Mouse (Mus musculus) forebrain, postnatal 0 days (tissue): Measurements from ENCODE around the gene Sec16b. TPM values are rescaled to one million over a fixed set of nuclear protein-coding genes. Genes with fewer than 3 reads are reported as not detected.

Experiments
- ATAC-seq: fragments of 200-750 bp; cut with Nextera tagmentation; 2 replicates; pipeline ENCODE4 v1.8.0; 2017; ENCODE audit warnings: mild to moderate bottlenecking, moderate library complexity
- DNase-seq: peaks from one replicate; pipeline ENCODE4 v3.0.0-alpha.2; 2015
- H3K27ac ChIP-seq: fragments of 300-500 bp; sonication (generic); 2 replicates; pipeline ENCODE4 v1.5.1; 2014; ENCODE audit warnings: low read depth, mild to moderate bottlenecking, antibody characterized with exemption, low read length, moderate library complexity, mixed read lengths
- H3K27me3 ChIP-seq: fragments of 300-500 bp; sonication (generic); 2 replicates; pipeline ENCODE4 v1.6.1; 2014; ENCODE audit warnings: mild to moderate bottlenecking, low read length, mixed read lengths; ENCODE audit not compliant: insufficient read depth
- H3K36me3 ChIP-seq: fragments of 300-500 bp; sonication (generic); 2 replicates; pipeline ENCODE4 v1.6.1; 2014; ENCODE audit warnings: mild to moderate bottlenecking, moderate library complexity; ENCODE audit not compliant: insufficient read depth
- H3K4me1 ChIP-seq: fragments of 300-500 bp; sonication (generic); 2 replicates; pipeline ENCODE4 v1.6.1; 2014; ENCODE audit warnings: antibody characterized with exemption; ENCODE audit not compliant: insufficient read depth
- H3K4me2 ChIP-seq: fragments of 300-500 bp; sonication (generic); 2 replicates; pipeline ENCODE4 v1.6.1; 2014; ENCODE audit warnings: low read depth, mild to moderate bottlenecking, moderate library complexity
- H3K4me3 ChIP-seq: fragments of 300-500 bp; sonication (generic); 2 replicates; pipeline ENCODE4 v1.5.1; 2014; ENCODE audit warnings: low read depth, low read length, mixed read lengths
- H3K9ac ChIP-seq: fragments of 300-500 bp; sonication (generic); 2 replicates; pipeline ENCODE4 v1.6.1; 2014; ENCODE audit warnings: mild to moderate bottlenecking
- H3K9me3 ChIP-seq: fragments of 300-500 bp; sonication (generic); 2 replicates; pipeline ENCODE4 v1.6.1; 2016; ENCODE audit warnings: low read length
- CTCF ChIP-seq: sonication (generic); IDR thresholded peaks from 2 replicates; pipeline ENCODE4 v1.5.1; 2016; ENCODE audit warnings: antibody characterized with exemption, control low read depth, low read depth
- WGBS: fragments of 180-500 bp; shearing (Covaris S2); extraction: QIAGEN DNeasy Blood & Tissue Kit; methylation state at CpG from one replicate; pipeline ENCODE4 v1.1.7; 2014; 5-methylcytosine and 5-hydroxymethylcytosine counted together
- polyA plus RNA-seq: library from polyadenylated mRNA; unstranded; fragments of >200 nt; fragmentation: Nextera tagmentation; extraction: Ambion mirVana; gene quantifications from 2 replicates; pipeline ENCODE4 v1.2.1, GENCODE M21; 2015
- total RNA-seq: library from RNA; depleted of rRNA; stranded (reverse); fragments of >200 nt; gene quantifications from 2 replicates; pipeline ENCODE4 v1.2.3, GENCODE M21; 2014

Sec16b gene
- total and polyA plus RNA-seq, 2 experiments from 2014 or later, result 0.23 to 0.33 TPM

DNA sequence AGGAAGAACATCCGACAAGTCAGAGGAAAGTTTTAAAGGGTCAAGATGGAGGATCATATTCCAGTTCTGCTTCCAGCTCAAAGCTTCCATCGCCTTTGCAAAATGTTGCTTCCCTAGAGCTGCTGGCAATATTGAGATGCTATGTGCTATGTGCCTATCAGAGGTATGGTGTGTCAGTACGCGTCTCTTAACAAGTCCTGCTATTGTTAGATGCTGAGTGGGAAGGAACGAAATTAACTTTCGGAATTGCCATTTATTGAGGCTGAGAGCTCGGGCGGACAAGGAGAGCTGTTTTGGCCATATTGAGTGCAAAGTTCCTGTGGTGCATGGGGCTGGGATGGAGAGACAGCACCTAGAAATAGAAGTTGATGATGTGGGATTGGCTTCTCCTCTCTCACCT lies 38.7 kb upstream of the Sec16b start:
- ATAC-seq (no peak), DNase-seq (no peak)
- H3K4me1 ChIP-seq, result no peaks in the 10 kb centered on the region
- H3K9ac ChIP-seq, result no peak overlapping the region
- H3K4me3 ChIP-seq, result no peak overlapping the region
- WGBS, result 96% methylated on average over 8 of the region's 8 CpGs
- H3K9me3 ChIP-seq, result no peaks in the 10 kb centered on the region
- no peak overlapping the region for H3K4me2 ChIP-seq
- H3K36me3 ChIP-seq, result no peaks in the 10 kb centered on the region
- TF ChIP-seq CTCF, result no peak
- H3K27ac ChIP-seq, result no peak overlapping the region
- no peaks in the 10 kb centered on the region for H3K27me3 ChIP-seq

DNA sequence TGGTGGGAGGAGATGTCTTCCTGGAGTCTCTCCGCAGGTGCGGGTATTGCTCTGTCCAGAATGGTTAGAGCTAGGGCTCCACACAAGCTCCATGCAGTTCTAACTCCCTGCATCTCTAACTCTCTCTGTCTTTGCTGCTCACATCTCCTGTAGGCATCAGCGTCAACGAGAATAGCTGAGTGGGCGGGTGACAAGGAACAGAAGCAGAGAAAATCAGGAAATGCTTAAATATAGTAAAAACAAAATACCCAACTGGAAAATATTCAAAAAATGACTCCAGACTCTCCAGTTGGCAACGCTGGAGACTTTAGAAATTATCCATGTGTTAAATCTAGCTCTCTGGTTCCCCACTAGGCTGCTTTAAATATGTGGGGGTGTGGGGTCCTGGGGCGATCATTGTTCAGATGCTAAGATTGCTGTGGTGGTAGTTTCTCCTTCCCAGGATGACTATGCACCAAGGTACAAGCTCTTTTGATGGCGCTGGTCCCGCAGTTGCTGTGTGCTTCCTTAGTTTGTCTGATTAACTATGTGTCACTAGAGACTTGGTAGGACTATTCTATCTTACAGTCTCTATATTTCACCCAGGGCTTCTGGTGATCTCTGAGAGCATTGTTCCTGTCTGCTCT lies 35.7 kb upstream of the Sec16b start:
- no peak for TF ChIP-seq CTCF
- no peaks in the 10 kb centered on the region for H3K9me3 ChIP-seq
- H3K27me3 ChIP-seq, result no peaks in the 10 kb centered on the region
- DNase-seq (no peak), ATAC-seq (no peak)
- H3K4me3 ChIP-seq, result no peak overlapping the region
- 87% methylated on average over 9 of the region's 9 CpGs for WGBS
- H3K36me3 ChIP-seq, result no peaks in the 10 kb centered on the region
- H3K27ac ChIP-seq, result no peak overlapping the region
- no peak overlapping the region for H3K9ac ChIP-seq
- no peak overlapping the region for H3K4me2 ChIP-seq
- no peaks in the 10 kb centered on the region for H3K4me1 ChIP-seq

DNA sequence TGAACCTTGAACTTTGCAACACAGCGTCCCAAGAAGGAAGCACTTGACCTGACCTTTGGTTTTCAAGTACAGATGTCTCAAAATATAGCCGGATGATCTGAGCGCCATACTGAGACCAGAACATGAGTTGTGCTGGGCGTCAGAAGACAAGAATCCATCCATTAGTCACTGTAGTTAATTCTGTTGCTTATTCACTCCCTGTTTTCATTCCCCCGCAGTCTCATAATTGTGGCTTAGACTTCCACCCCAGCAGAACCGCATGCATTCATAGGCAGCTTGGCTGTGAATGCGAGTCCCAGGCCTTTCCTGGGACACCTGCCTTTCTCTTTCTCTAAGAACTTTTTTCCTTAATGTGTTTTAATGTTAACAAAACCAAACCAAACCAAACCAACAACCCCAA lies 33.8 kb upstream of the Sec16b start:
- no peak for TF ChIP-seq CTCF

GRCm38 (mm10) chr1:157474865-157475264 lies 31.7 kb upstream of the Sec16b start:
- no peak for TF ChIP-seq CTCF
- H3K27me3 ChIP-seq, result no peaks in the 10 kb centered on the region
- H3K4me2 ChIP-seq, result no peak overlapping the region
- H3K27ac ChIP-seq, result no peak overlapping the region
- ATAC-seq (no peak), DNase-seq (no peak)
- no peaks in the 10 kb centered on the region for H3K36me3 ChIP-seq
- H3K4me3 ChIP-seq, result no peak overlapping the region
- no peaks in the 10 kb centered on the region for H3K9me3 ChIP-seq
- no peaks in the 10 kb centered on the region for H3K4me1 ChIP-seq
- no peak overlapping the region for H3K9ac ChIP-seq
- 87% methylated on average over 8 of the region's 8 CpGs for WGBS

More for the DNA sequence above, 33.8 kb upstream of the Sec16b start:
- 89% methylated on average over 7 of the region's 7 CpGs for WGBS
- no peak overlapping the region for H3K4me3 ChIP-seq
- H3K4me2 ChIP-seq, result no peak overlapping the region
- H3K9ac ChIP-seq, result no peak overlapping the region
- no peaks in the 10 kb centered on the region for H3K27me3 ChIP-seq
- H3K4me1 ChIP-seq, result no peaks in the 10 kb centered on the region
- ATAC-seq (no peak), DNase-seq (no peak)
- H3K27ac ChIP-seq, result no peak overlapping the region
- H3K36me3 ChIP-seq, result no peaks in the 10 kb centered on the region
- no peaks in the 10 kb centered on the region for H3K9me3 ChIP-seq

DNA sequence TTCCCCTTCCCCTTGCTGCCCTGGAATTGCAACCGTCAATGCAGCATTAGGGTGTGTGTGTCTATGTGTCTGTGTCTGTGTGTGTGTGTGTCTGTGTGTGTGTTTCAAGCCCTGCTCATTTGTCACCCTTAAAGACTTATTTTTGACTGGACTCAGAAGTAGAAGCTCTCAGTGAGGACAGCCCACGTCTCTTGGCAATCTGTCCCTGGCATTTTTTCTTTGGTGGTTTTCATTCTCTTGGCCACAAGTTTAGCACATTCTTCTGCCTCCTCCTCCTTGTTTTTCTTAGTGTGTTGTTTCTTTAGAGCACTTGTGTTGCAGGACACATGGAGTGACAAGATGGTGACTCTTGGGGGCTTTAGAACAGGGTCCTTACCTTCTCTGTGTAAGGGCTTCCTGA lies 30.3 kb upstream of the Sec16b start:
- H3K4me2 ChIP-seq, result no peak overlapping the region
- H3K27ac ChIP-seq, result no peak overlapping the region
- H3K27me3 ChIP-seq, result no peaks in the 10 kb centered on the region
- no peak overlapping the region for H3K9ac ChIP-seq
- no peaks in the 10 kb centered on the region for H3K4me1 ChIP-seq
- H3K36me3 ChIP-seq, result no peaks in the 10 kb centered on the region
- no peak overlapping the region for H3K4me3 ChIP-seq
- no peak for TF ChIP-seq CTCF
- H3K9me3 ChIP-seq, result no peaks in the 10 kb centered on the region
- ATAC-seq (no peak), DNase-seq (no peak)
- 75% methylated on average over 2 of the region's 2 CpGs for WGBS

- Histone ChIP-seq H3K9me3 (no peaks in the 10 kb centered on the region), H3K4me2 (no peak overlapping the region), H3K27me3 (no peaks in the 10 kb centered on the region), H3K36me3 (no peaks in the 10 kb centered on the region), H3K4me3 (no peak overlapping the region), H3K27ac (no peak overlapping the region), H3K4me1 (no peaks in the 10 kb centered on the region), H3K9ac (no peak overlapping the region)
- ATAC-seq (no peak), DNase-seq (no peak)
- WGBS, result 34% methylated on average over 9 of the region's 9 CpGs
- TF ChIP-seq CTCF, result no peak
Measured at GRCm38 (mm10) chr1:157480090-157480489, 26.4 kb upstream of the Sec16b start.

DNA sequence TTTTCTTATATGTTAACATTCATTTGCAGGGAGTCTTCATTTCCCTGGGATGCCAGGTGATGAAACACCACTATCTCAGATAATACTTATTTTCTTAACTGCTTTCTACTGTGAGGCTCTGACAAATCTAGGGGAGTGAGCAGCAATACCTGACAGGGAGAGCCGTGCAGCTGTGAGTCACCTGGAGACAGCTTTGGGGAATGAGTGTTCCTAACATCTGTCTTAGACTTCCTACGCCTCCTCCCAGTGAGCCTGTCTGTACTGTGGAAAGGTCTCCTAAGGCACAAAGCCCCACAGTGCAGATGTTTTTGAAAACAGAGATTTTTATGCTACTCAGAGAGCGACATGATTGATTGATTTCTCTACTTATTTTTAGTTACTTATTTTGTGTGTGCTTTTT lies 25.6 kb upstream of the Sec16b start:
- H3K27me3 ChIP-seq, result no peaks in the 10 kb centered on the region
- no peaks in the 10 kb centered on the region for H3K4me1 ChIP-seq
- H3K36me3 ChIP-seq, result no peaks in the 10 kb centered on the region
- ATAC-seq (no peak), DNase-seq (no peak)
- H3K9ac ChIP-seq, result no peak overlapping the region
- TF ChIP-seq CTCF, result no peak
- no peak overlapping the region for H3K27ac ChIP-seq
- H3K9me3 ChIP-seq, result no peaks in the 10 kb centered on the region
- no peak overlapping the region for H3K4me3 ChIP-seq
- WGBS, result 73% methylated on average over 3 of the region's 3 CpGs
- no peak overlapping the region for H3K4me2 ChIP-seq
